Mouse (Mus musculus) MEL (cell line): ENCODE measurements around the gene Gipc1. TPM values are rescaled to one million over a fixed set of nuclear protein-coding genes. Genes with fewer than 3 reads are reported as not detected.

ENCODE experiments used
- DNase-seq: peaks from one replicate; pipeline ENCODE4 v3.0.0; 2011; ENCODE audit warnings: low read depth, low spot score
- H3K27ac ChIP-seq: 2 replicates; pipeline ENCODE4 v1.5.1; 2012; ENCODE audit warnings: low read depth, mild to moderate bottlenecking, control low read depth, low read length, moderate library complexity; ENCODE audit not compliant: control insufficient read depth
- H3K27me3 ChIP-seq, 2 experiments: fragments of 150-350 bp in 1 of 2; sonication (generic) in 1 of 2; 2 replicates each; pipeline ENCODE4 v1.6.1; 2012; ENCODE audit warnings: low read length in 2 of 2, mild to moderate bottlenecking in 2 of 2, improper control_type of control experiment in 1 of 2, moderate library complexity in 1 of 2; ENCODE audit not compliant: insufficient read depth in 2 of 2, control insufficient read depth in 1 of 2
- H3K36me3 ChIP-seq, 2 experiments: 2 replicates each; pipeline ENCODE4 v1.6.1; 2012 to 2014; ENCODE audit warnings: low read length in 2 of 2, improper control_type of control experiment in 1 of 2, inconsistent platforms in 1 of 2, mild to moderate bottlenecking in 1 of 2; ENCODE audit not compliant: insufficient read depth in 2 of 2, control insufficient read depth in 1 of 2
- H3K4me1 ChIP-seq, 2 experiments: fragments of 150-350 bp in 1 of 2; sonication (generic) in 1 of 2; 2 replicates each; pipeline ENCODE4 v1.6.1; 2012; ENCODE audit warnings: low read length in 2 of 2, improper control_type of control experiment in 1 of 2, mild to moderate bottlenecking in 1 of 2; ENCODE audit not compliant: insufficient read depth in 2 of 2, control insufficient read depth in 1 of 2
- H3K4me3 ChIP-seq, 2 experiments: fragments of 150-350 bp in 1 of 2; sonication (generic) in 1 of 2; 2 replicates each; pipeline ENCODE4 v1.5.1; 2012; ENCODE audit warnings: low read depth in 2 of 2, low read length in 2 of 2, mild to moderate bottlenecking in 2 of 2, moderate library complexity in 2 of 2, control low read depth in 1 of 2, improper control_type of control experiment in 1 of 2; ENCODE audit not compliant: control insufficient read depth in 1 of 2, insufficient read depth in 1 of 2
- H3K79me2 ChIP-seq: 2 replicates; pipeline ENCODE4 v1.6.1; 2012; ENCODE audit warnings: mild to moderate bottlenecking, low read length, moderate library complexity; ENCODE audit not compliant: control insufficient read depth, poor library complexity, insufficient read depth
- H3K9ac ChIP-seq: 2 replicates; pipeline ENCODE4 v1.6.1; 2012; ENCODE audit warnings: low read depth, mild to moderate bottlenecking, control low read depth, low read length, moderate library complexity; ENCODE audit not compliant: control insufficient read depth, poor library complexity, severe bottlenecking
- H3K9me3 ChIP-seq: fragments of 150-350 bp; sonication (generic); replicated peaks from 2 replicates; pipeline ENCODE4 v1.6.1; 2012; ENCODE audit warnings: mild to moderate bottlenecking, low read length, improper control_type of control experiment, moderate library complexity; ENCODE audit not compliant: insufficient read depth
- CHD1 ChIP-seq: IDR thresholded peaks from 2 replicates; pipeline ENCODE4 v1.6.1; 2012; ENCODE audit warnings: low read depth, mild to moderate bottlenecking, inconsistent platforms, low read length, improper control_type of control experiment
- CHD2 ChIP-seq: IDR thresholded peaks from 2 replicates; pipeline ENCODE4 v1.6.1; 2011; ENCODE audit warnings: low read length, improper control_type of control experiment
- EP300 ChIP-seq, 2 experiments: IDR thresholded peaks; 2 replicates each; pipeline ENCODE4 v1.6.1; 2011; ENCODE audit warnings: improper control_type of control experiment in 2 of 2, low read length in 2 of 2, low read depth in 1 of 2, mild to moderate bottlenecking in 1 of 2
- ETS1 ChIP-seq: IDR thresholded peaks from 2 replicates; pipeline ENCODE4 v1.6.1; 2012; ENCODE audit warnings: low read depth, mild to moderate bottlenecking, inconsistent platforms, low read length, improper control_type of control experiment, moderate library complexity
- HCFC1 ChIP-seq: IDR thresholded peaks from 2 replicates; pipeline ENCODE4 v1.6.1; 2012; ENCODE audit warnings: low read depth, mild to moderate bottlenecking, inconsistent platforms, low read length, improper control_type of control experiment, moderate library complexity
- KAT2A ChIP-seq: conservative IDR thresholded peaks from 2 replicates; pipeline ENCODE4 v1.6.1; 2012; ENCODE audit warnings: low read depth, low read length, improper control_type of control experiment, inconsistent platforms
- MAFK ChIP-seq: IDR thresholded peaks from 2 replicates; pipeline ENCODE4 v1.6.1; 2011; ENCODE audit warnings: low read depth, mild to moderate bottlenecking, low read length, improper control_type of control experiment, borderline replicate concordance
- MYB ChIP-seq: IDR thresholded peaks from 2 replicates; pipeline ENCODE4 v1.6.1; 2011; ENCODE audit warnings: mild to moderate bottlenecking, low read depth, low read length, improper control_type of control experiment
- NRF1 ChIP-seq: IDR thresholded peaks from 2 replicates; pipeline ENCODE4 v1.6.1; 2014; ENCODE audit warnings: low read depth, mild to moderate bottlenecking, inconsistent platforms, low read length, improper control_type of control experiment, moderate library complexity; ENCODE audit not compliant: poor library complexity, insufficient read depth, severe bottlenecking
- POLR2AphosphoS5 ChIP-seq: IDR thresholded peaks from 2 replicates; pipeline ENCODE4 v1.6.1; 2012; ENCODE audit warnings: low read depth, borderline replicate concordance, mild to moderate bottlenecking, inconsistent platforms, low read length, moderate library complexity, mixed read lengths
- RAD21 ChIP-seq: IDR thresholded peaks from 2 replicates; pipeline ENCODE4 v1.6.1; 2011; ENCODE audit warnings: mild to moderate bottlenecking, low read depth, low read length, improper control_type of control experiment
- TCF12 ChIP-seq: IDR thresholded peaks from 2 replicates; pipeline ENCODE4 v1.6.1; 2014; ENCODE audit warnings: low read depth, mild to moderate bottlenecking, inconsistent platforms, low read length, improper control_type of control experiment, moderate library complexity
- UBTF ChIP-seq: IDR thresholded peaks from 2 replicates; pipeline ENCODE4 v1.6.1; 2012; ENCODE audit warnings: low read depth, mild to moderate bottlenecking, inconsistent platforms, low read length, improper control_type of control experiment, moderate library complexity, borderline replicate concordance; ENCODE audit not compliant: insufficient read depth
- USF1 ChIP-seq: IDR thresholded peaks from 2 replicates; pipeline ENCODE4 v1.6.1; 2014; ENCODE audit warnings: low read depth, mild to moderate bottlenecking, inconsistent platforms, low read length, improper control_type of control experiment, moderate library complexity
- USF2 ChIP-seq, 2 experiments: IDR thresholded peaks; 2 replicates each; pipeline ENCODE4 v1.6.1; 2011 to 2012; ENCODE audit warnings: improper control_type of control experiment in 2 of 2, low read length in 2 of 2, borderline replicate concordance in 1 of 2, inconsistent platforms in 1 of 2, low read depth in 1 of 2, mild to moderate bottlenecking in 1 of 2; ENCODE audit not compliant: insufficient read depth in 1 of 2
- ZKSCAN1 ChIP-seq: IDR thresholded peaks from 2 replicates; pipeline ENCODE4 v1.6.1; 2012; ENCODE audit warnings: low read depth, mild to moderate bottlenecking, inconsistent platforms, low read length, improper control_type of control experiment, moderate library complexity
- ZMIZ1 ChIP-seq: IDR thresholded peaks from 2 replicates; pipeline ENCODE4 v1.6.1; 2012; ENCODE audit warnings: low read depth, mild to moderate bottlenecking, inconsistent platforms, low read length, improper control_type of control experiment, moderate library complexity
- polyA plus RNA-seq, 2 experiments: library from polyadenylated mRNA; stranded (reverse) in 1 of 2; unstranded in 1 of 2; fragments of >175 nt in 1 of 2; fragments of >200 nt in 1 of 2; gene quantifications; 2 replicates each; pipeline versions ENCODE4 v1.2.1 to v1.2.4; 2012; ENCODE audit warnings: low replicate concordance in 2 of 2, low read depth in 1 of 2; ENCODE audit not compliant: insufficient read length in 2 of 2, insufficient read depth in 1 of 2, missing spikeins in 1 of 2
- total RNA-seq: library from RNA; depleted of rRNA; stranded (reverse); fragments of 300-350 nt; gene quantifications from 2 replicates; pipeline ENCODE4 v1.2.3, GENCODE M21; 2012

Gipc1 gene
- total and polyA plus RNA-seq, 3 experiments = 38.6 to 70.7 TPM; not detected in 1

DNA sequence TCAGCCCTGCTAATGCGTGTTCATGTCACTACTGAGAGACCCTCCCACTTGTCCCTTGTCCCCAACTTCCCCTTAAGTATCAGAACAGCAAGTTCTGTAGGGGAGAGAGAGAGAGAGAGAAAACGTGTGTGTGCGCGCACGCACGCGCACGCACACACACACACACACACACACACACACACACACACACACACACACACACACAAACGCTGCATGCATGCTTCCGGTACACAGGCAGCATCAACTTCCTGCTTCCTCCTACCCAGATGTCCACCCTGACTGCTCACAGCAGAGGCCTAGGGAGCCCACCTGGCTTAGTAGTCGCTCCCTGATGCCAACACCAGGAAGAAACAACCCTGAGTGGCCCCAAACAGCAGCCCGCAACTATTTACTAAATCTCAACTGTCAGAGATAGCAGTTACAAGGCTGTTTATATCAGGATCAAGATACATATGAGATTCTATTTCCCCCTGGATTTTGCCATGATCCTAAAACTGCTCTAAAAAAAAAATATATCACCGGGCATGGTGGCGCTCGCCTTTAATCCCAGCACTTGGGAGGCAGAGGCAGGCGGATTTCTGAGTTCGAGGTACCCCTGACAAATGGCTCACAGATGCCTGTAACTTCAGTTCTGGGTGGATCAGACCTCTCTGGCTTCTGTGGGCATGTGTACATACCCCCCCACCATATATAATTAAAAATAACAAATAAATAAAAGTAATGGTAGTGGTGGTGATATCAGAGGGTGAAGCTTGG is 43.1 kb downstream of the Gipc1 start:
- Histone ChIP-seq H3K9ac (no peak overlapping the region), H3K4me1 (peaks cover 8 to 38% of the 10 kb centered on the region in 2 experiments), H3K79me2 (peaks cover 39% of the 10 kb centered on the region), H3K36me3 (peaks cover 11 to 19% of the 10 kb centered on the region in 2 experiments), H3K9me3 (no peaks in the 10 kb centered on the region), H3K27me3 (no peaks in the 10 kb centered on the region), H3K4me3 (no peak overlapping the region), H3K27ac (no peak overlapping the region)
- no peak for TF ChIP-seq TCF12
- TF ChIP-seq CHD2 = no peak
- TF ChIP-seq POLR2AphosphoS5 = no peak
- TF ChIP-seq KAT2A = no peak
- no peak for TF ChIP-seq EP300 (IDR thresholded peaks at IDR 0.05; ENCODE audit: low read depth in 1 of 2, low read length in 2 of 2)
- no peak for TF ChIP-seq HCFC1
- no peak for TF ChIP-seq CHD1
- no peak for TF ChIP-seq UBTF
- TF ChIP-seq MAFK = no peak
- no peak for TF ChIP-seq USF2 (IDR thresholded peaks at IDR 0.05; ENCODE audit: borderline replicate concordance in 1 of 2, insufficient read depth in 1 of 2, low read depth in 1 of 2, low read length in 2 of 2)
- TF ChIP-seq MYB = no peak
- DNase-seq = no peak

DNA sequence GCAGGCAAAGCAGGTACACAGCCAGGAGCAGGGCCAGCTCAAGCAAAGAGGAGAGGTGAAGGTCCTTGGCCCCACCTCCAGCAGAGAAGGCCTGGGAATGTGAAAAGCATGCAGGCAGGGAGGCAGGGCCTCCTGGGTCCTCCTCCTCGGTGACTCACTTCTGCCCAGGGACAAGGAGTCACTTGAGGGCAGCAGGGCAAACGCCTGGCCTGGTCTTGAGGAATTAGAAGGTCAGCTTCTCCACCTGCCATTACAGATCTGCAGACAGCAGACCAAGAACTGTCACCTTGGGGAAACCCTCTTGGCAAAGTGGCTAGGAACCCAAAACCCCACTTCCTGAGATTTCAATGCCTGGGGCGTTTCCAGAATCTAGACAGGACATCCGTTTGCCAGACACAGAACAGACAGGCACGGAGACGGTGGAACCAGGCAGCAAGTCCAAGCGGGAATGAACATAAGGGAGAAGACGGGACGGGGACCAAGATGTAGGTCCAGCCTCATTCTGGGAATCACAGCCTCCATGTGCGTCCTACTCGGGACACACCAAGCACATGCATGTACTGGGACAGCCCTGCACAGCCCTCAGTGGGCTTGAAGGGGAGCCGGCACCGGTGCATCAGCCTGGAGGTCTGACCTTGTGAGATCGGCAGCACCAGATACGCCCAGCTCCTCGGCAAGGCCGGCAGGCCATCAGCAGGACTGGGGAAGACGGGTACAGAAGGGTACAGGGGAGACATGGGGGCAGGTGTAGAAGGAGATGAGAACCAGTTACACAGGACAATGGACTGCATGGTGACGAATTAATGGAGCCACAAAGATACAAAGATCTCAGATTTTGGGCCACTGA is 45.1 kb downstream of the Gipc1 start:
- TF ChIP-seq NRF1 (no peak), HCFC1 (no peak), ZMIZ1 (no peak), ZKSCAN1 (no peak), KAT2A (no peak), MYB (no peak), EP300 (IDR thresholded peaks at IDR 0.05; ENCODE audit: low read depth in 1 of 2, low read length in 2 of 2) (no peak), USF1 (no peak), CHD2 (no peak), ETS1 (no peak), RAD21 (no peak)
- Histone ChIP-seq H3K9me3 (no peaks in the 10 kb centered on the region), H3K9ac (peak overlapping the region; percentile 94), H3K27me3 (no peaks in the 10 kb centered on the region), H3K79me2 (peaks cover 37% of the 10 kb centered on the region), H3K4me1 (peaks cover 8 to 43% of the 10 kb centered on the region in 2 experiments), H3K4me3 (peak overlapping the region; percentile 90 to 98), H3K36me3 (peaks cover 0 to 19% of the 10 kb centered on the region in 2 experiments; a peak in 2 of 4 replicates), H3K27ac (no peak overlapping the region)
- DNase-seq = no peak
